Mouse (Mus musculus): Measurements from ENCODE around the gene Hcn3.
"Not testable (repeated sequence)": the region's sequence is repeated elsewhere in the genome, so short reads cannot be mapped to it uniquely, and the experiment has no call there.

- TF ChIP-seq EP300, CTCF (IDR thresholded peaks at IDR 0.05): not testable (repeated sequence)
These were observed 1.2 kb upstream of the Hcn3 start for GRCm38 (mm10) chr3:89161207-89161606.

All from lung, postnatal 0 days (tissue).